Mouse (Mus musculus) CD4-positive, CD25-positive, alpha-beta regulatory T cell, adult 2 months (primary cell): ENCODE results near the gene Dcst2.

ENCODE experiments used
- DNase-seq: peaks from one replicate; pipeline ENCODE4 v3.0.0-alpha.2; 2012; ENCODE audit warnings: low read depth, low spot score

Gene Dcst2

DNA sequence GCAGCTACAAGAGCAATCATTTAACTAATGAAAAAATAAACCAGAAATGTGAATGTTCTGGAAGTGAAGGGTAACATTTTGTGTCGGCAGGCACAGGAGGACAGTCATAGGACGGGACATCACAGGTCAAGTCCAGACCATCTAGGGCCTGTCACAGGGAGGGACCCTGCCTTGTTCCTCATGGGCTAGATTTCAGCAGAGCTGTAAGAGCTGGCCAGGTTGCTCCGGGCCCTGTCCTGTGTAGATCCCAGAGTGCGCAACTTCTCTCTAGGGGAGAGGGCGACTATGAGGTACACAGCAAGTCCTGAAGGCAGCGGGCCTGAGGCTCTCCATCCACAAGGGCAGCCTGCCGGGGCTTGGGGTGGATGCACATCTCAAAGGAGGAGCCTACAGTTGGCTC is at the start of gene Dcst2:
Dcst2 (plus strand) TSS at position 301 of the 400 bp plus-strand sequence.
- DNase-seq: no peak

DNA sequence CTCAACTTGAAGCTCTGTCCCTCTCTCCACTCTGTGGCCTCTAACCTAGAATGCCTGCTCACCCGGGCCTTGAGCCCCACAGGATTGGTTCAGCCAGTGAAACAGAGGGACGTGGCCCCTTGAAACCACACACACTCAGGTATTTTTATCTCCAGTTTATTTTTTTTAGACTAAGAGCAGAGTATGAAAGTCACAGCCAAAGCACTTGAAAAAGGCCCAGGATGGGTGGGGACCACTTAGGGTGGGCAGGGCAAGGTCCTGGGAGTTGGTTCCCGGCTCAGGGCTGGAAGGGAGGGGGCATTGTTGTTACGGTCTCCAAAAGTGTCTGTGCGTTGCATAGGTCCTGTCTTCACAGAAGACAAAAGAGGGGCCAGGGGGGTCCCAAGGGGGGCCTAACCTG is 47.4 kb upstream of the Dcst2 start:
- no peak for DNase-seq

DNA sequence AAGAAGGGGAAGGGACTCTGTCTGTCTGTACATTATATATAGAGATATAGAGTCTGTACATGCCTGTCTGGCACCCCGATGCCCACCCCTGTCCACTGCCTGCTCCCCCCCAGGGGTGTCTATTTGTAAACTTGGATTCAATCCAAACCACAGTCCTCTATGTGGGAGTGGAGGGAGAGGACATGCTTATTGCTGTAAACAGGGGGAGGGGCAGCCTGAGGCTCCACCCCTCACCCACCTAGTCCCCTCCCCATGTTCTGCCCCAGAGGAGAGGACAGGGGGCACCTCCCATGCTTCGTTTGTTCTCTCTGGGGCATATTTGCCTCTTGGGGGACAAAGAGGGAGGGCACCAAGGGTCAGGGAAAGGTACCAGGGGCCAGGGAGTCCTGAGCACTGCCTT is 47.0 kb upstream of the Dcst2 start:
- DNase-seq: no peak

DNA sequence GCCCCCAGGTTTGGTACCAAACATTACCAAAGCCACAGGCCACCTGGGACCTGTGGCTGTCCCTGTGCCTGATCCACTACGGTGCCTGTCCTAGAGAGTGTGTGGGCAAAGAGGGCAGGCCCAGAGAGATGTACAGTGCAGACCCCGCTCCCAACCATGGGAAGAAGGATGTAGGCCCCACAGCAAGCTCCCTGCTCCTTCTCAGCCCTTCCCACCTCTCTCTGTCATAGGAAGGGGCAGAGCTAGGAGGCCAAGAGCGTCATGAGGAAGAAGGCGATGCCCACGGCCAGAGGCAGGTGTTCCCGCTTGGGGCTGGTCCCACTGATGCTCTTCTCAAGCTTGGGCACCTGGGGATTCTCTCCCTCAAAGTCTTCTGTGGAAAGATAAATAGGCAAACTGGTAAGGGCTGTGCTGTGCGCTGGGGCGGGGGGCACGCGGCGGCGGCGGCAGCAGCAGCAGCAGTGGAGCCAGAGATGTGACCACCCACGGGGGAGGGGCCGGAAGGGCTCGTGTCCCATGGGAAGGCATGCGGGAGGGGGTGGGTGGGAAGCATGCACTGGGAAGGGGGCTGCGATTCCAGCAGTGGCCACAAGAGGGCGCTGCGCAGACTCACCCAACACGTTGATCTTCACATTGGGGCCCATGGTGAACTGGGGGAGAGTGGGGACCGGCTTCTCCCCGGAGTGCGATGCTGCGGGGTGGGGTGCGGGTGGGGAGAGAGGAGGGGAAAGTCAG is 46.4 kb upstream of the Dcst2 start:
- DNase-seq: peak; percentile 80

DNA sequence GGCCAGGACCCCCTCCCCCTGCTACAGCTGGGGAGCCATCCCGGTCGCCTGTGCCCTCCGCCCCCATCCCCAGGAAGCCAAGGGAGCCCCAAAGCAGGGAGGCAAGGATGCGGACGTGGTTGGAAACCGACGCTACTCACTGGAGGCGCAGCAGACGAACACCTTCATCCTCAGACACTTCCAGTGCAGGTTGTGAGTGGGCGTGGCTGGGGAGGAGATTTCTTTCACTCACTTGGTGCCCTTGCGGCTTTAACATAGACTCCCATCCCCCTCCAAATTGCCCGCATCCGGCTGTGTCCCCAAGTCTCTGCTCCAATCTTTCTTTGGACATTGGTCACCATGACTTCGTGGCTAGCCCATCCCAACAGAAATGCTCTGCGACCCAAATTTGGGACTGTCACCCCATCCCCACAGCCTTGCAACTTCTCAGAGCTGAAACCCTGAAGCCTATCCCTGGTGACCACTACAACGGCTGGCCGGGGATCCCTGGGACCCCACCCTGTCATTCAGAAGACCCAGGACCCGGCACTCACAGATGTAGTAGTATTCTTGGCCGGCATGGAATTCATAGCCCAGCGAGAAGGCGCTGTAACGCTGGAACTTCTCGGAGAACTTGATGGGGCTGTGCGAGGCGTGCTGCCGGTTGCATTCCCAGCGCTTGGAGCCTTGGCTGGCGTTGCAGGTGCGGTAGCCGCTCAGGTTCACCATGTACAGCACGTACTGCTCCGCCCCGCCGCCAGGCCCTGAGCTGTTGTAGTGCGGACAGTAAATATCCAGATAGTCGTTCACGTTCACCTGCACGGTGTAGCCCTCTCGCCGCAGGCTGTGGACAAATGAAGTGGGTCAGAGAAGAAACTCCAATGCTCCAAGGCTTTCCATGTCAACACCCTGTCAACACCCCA is 45.6 kb upstream of the Dcst2 start:
- DNase-seq: peak; percentile 60

DNA sequence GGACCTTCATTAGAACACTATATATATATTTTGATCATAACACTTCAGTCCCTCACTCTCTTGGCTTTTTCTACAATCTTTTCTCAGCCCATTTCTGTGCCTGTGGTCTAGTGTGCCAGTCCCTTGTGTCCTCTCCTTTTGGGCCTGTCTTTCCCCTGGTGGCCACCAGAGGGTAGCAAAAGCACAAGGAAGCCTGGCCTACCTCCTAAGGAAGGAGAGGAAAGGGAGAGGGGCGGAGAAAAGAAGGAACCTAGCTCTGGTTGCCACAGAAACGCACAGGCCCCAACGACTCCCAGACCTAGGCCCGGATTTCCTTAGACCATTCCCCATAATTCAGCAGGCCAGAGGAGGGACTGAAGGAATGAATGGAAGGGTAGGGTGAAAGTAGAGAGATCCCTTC is 44.9 kb upstream of the Dcst2 start:
- DNase-seq: peak; percentile 84

DNA sequence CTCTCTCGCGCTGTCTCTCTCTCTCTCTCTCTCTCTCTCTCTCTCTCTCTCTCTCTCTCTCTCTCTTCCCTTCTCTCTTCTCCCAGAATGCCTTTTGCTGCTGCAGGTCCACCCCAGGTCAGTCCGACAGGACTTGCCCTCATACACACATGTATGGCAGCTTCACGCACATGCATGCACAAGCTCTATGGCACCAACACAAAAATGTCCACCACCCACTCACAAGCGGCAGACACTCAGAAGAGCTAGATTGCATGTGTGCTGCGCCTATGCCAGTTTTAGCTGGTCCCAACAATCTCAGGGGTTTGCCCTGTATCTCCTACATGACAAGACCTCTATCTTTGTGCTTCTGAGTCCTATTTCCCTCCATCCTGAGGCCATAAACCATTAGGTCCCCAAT is 44.5 kb upstream of the Dcst2 start:
- no peak for DNase-seq

DNA sequence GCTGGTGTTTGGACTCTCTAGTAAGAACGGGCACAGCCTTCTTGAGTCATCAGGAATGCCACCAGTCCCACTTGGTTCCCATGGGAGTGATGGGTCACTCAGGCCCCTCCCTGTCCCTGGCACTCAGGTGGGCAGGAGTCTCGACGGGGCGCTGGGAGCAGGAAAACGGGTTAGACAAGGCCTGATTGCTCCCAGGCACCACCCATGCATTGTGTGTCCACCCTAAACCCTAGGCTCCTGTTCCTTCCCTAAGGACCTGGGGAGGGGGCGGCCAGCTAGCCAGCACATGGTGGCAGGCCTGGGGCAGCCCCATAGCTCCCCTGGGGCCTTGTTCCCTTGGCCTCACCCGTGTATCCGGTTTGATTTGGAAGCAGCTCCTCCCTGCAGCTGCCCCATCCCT is 43.5 kb upstream of the Dcst2 start:
- no peak for DNase-seq

DNA sequence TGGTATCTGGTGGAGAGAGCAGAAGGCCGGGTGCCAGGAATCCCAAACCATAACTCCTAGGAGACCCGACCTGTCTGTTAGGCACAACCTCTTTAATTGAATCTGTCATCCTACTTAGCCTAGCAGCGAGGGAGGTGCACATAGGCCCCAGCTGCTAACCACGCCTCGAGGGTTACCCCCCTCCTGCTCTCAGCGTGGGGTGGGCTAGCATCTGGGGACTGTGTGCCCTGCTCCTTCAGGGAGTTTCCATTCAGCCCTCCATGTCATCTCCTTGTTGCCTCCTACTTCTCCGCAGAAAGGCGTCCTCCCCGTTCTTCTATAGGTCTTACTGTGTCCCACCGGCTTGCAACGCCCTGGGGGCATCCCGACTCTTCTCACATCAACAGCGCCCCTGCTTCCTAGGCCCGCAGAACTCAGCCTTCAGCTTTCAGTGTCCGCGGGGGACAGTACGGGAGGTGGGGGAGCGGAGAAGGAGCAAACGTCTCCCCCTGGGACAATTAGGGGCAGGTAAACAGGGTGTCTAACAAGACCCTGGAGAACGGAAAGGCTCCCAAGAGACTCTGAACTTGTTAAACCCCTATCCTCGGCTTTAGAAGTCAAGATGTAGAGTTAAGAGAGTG is 42.7 kb upstream of the Dcst2 start:
- DNase-seq: peak; percentile 21

DNA sequence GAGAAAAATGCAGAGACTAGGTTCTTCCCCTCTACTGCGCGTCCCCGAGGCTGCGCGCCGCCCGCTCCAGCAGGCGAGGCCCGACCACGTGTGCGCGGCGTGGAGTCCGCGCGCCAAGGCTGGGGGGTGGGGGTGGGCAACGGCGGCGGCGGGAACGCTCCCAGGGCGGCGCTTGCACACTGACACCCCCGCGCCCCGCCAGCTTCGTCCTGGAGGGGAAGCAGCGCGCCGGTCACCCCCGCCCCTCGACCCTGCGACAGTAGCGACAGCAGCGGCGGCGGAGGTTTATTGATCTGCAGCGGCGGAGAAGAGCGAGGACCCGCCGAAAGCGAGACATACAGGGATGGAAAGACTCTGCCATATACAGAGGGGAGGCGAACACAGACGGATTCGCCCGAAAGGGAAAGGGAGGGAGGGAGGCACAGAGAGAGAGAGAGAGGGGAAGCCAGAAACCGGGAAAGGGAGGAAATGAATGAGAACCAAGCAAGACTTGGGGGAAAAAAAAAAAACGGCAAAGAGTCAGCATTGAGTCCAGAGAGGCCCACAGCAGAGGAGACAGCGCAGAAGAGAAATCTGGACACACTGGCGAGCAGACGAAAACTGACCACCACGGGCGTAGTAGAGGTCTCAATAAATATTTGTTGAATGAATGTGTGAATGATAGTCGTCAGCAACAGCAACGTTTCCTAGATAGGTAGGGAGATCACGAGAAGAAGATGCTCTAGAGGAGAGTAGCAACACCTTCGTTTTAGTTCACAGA is 42.0 kb upstream of the Dcst2 start:
- peak; percentile 51 for DNase-seq

DNA sequence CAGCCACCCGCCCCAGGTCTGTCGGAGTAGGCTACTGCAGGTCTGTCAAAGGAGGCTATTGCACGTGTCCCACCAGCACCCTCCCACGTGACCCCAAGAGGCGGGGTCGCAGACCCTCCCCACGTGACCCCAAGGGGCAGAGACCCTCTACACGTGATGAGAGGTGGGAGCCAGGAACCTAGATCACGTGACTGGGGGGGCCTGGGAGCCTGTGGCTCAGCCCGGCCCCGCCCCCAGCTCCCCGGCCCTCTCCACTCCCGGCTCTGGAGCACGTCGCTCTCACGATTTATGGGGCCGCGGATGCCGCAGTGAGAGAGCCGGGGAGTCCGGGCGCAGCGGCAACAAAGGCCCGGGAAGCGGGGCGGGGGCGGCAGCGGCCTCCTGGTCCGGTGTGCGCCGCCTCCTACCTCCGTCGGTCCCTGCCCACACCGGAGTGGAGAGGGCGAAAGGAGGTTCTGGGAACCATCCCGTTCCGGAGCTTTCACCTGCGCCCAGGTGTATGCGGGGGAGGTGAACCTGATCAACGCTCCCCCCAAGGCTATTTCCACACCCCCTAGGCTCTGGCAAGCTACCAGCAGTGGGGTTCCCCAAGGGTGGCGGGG is 41.1 kb upstream of the Dcst2 start:
- peak; percentile 57 for DNase-seq

DNA sequence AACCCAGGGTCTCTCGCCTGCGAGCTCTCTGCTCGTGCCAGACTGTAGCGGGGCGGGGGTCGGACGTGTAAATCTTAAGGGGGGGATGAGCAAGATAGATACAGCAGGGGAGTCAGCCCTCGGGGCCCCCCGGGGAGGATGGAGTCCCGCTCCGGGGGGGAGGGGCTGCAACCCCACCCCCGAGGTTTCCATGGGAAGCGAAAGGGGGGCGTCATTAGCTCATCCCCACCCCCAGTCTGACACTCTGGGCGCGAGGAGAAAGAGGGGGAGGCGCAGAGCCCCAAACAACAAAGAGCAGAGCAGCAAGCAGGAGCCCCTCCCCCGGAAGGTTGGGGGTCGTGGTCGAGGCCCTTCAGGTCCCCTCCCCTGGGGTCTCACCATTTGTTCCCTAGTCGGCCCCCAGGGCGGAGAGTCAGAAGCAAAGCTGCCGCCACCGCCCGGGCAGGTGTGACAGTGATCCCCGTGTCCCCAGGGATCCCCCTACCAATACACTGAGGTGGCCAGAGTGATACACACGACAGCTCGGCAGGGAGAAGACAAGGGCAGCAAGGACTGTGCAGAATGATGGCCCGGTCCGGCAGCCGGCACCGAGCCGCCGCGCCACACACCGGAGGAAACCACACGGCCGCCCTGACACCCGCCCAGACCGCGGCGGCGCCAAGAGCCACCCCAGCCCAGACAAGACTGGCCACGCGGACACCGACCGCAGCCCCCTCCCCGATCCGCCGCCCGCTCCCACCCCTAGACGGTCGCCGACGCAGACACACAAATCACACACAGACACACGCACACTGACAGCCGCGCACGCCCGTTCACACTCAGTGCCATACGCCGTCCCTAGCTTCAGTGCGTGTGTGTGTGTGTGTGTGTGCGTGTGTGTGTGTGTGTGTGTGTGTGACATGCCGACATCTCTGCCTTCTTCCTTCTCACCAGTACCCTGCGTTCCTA is 40.3 kb upstream of the Dcst2 start:
- peak; percentile 63 for DNase-seq

DNA sequence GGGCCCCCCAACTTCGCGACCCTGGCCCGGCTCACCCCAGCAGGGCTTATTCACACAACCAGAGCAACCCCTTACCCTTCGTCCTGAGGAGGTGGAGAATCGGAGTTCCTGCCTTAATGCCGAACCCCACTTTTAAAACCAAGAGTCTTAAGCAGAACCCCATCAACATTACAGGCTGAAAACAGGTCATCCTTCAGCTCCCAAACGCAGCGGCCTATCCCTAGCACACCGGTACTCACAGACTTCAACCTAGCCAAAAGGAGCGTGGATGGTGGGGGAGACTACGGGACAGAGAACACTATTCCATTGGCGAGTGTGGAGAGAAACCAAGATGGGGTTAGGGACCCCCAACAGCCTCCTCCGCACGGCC is 39.7 kb upstream of the Dcst2 start:
- DNase-seq: no peak

DNA sequence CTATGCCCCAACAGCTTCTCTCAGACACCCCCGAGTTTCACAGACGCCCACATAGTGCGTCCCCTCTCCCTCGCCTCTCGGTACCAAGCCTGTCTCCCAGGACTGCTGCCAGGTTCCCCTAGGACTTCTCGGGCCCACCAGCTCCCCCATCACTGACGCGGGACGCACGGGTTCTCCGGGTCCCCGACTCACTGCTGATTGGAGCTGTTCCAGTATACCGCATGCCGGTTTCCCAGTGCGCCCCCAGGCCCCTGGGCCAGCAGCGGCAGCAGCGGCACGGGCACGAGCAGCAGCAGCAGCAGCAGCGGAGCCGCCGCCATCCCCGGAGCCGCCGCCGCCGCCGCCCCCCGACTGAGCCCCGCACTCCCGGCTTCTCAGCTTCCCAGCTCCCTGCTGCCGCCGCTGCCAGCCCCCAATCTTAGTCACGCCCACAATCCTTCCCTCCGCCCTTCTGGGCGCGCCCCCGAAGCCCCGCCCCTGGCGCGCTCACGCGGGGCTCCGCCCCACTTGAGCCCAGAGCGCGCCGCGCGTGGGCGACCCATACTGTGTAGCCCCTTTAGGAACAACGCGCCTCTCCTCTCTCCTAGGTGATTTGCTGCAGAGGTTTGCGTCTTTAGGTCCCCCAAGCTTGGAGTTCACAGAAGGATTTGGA is 39.1 kb upstream of the Dcst2 start, which contains the start of gene Efna3:
Efna3 (minus strand) TSS at position 452 of the 652 bp plus-strand sequence.
- peak; percentile 58 for DNase-seq

DNA sequence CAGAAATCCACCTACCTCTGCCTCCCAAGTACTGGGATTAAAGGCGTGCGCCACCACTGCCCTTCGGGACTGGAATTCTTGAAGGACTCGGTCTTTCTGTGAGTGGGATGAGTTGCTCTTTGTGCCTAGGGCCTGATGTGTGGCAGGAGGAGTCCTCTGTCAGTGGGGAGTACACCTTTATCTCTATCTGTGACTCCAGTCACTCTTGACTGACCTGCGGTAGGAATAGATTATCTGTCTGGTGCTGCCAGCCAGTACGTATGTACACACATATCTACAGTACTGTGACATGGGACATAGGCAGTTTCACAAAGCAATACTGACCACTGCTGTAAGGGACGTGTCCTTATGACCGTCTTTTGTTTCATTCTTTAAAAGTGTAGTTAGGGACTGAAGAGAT is 35.9 kb upstream of the Dcst2 start:
- no peak for DNase-seq

DNA sequence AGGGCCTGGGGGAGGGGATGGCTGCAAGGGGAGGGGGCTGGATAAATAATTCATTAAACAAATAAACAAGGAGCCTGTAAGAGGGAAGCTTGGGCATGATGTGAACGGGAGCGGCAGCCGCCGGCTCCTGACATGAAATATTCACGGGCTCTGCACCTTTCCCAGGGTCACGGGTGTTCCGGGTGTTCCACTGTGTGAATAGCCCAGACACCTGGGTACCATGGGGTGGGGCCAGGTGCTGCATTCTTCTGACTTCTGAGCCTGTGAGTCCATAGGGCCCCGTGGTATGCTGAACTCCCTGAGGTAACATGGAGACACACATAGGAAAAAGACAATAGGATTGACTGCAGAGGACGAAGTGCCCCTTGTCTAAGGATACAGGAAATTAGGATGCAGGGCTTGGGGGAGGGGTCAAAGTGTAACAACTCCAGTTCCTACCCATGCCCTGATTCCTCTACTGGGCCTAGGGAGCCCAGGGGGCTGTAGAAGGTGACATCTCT is 34.4 kb upstream of the Dcst2 start:
- no peak for DNase-seq

DNA sequence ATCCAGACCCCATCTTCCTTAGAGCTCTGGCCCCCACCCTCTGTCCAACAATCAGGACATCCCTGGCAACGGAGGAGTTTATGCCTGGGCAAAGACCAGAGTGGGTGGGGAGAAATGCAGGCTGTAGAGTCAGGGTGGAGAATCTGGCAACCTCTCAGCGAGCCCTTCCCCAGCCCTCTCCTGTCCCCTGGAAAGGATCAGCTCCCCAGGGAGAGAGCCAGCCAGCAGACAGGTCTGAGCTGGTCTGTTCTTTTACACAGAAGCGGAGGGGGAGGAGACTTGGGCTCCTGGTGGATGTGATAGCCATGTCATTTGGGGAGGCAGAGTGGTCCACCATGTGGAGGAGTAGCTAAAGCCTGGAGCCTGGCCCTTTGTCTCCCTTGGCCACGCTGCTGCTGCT is 33.2 kb upstream of the Dcst2 start:
- DNase-seq: no peak

DNA sequence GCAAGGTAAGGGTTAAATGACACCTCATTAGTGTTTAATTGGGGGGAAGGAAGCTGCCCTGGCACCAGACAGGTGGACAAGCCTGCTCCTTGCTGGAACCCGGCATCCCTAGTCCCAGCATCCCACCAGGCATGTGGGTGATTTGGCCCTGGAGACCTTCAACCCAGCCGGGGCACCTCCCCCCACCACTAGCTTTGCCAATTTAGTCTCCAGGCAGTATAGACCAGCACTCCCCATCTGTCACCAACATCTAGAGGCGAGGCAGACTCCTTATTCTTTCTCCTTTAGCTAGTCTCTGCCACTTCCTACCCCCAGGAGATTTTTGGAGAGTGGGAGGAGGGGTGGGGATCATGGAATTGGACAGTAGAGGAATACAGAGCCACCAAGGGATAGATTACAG is 31.4 kb upstream of the Dcst2 start:
- no peak for DNase-seq

DNA sequence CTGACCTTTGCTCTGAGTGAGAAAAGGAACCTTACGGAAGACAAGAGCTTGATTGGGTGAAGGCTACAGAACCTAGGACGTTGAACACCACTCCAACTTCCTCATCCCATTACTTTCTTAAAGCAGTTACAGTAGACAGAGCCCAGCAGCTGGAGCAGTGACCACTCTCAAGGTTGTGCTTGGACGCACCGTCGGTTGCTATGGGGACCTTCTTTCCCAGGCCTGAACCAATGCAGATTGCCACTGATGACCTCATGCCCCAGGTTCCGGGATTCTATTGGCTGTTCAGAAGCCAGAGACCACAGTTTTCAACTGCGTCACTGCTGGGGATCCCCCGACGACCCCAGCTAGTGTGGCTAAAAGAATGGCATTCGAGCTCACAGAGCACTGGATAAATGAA is 30.8 kb upstream of the Dcst2 start:
- no peak for DNase-seq
